Mouse (Mus musculus): ENCODE results near the gene Ppp2r2d. TPM values are rescaled to one million over a fixed set of nuclear protein-coding genes. Genes with fewer than 3 reads are reported as not detected.

Ppp2r2d gene
- 10 to 100 TPM; 39.8 to 40.4 TPM for total RNA-seq (2023)

GRCm38 (mm10) chr7:138845544-138846391, at the start of gene Ppp2r2d, which contains the start of gene Mapk1ip1:
Gene Ppp2r2d (plus strand): TSS chr7:138846079.
Gene Mapk1ip1 (minus strand): TSS chr7:138846273.

GRCm38 (mm10) chr7:138909277-138910192, 63.7 kb downstream of the Ppp2r2d start, which contains the start of gene Bnip3:
Gene Bnip3 (minus strand): TSS chr7:138909519.

Other genes starting within 250 kb of the Ppp2r2d start
- gene Mapk1ip1, start 194 bp downstream of the Ppp2r2d start, total RNA-seq (2023), result 10 to 100 TPM; 15.5 to 21.5 TPM
- 10 to 100 TPM in 1 of 2 experiments, 1 to 10 TPM in 1; 9.8 to 11.3 TPM for gene Bnip3, start 63.4 kb downstream of the Ppp2r2d start, total RNA-seq (2023)
- not detected for gene Jakmip3, start 94.7 kb downstream of the Ppp2r2d start, total RNA-seq (2023)
- not detected for gene Dpysl4, start 239.9 kb downstream of the Ppp2r2d start, total RNA-seq (2023)